Mouse (Mus musculus) kidney, postnatal 25 days (tissue): ENCODE data around the gene Vmn2r96.
"Not testable (repeated sequence)": the region's sequence is repeated elsewhere in the genome, so short reads cannot be mapped to it uniquely, and the experiment has no call there.

ENCODE experiments used
- DNase-seq, 2 experiments: peaks; one replicate each; pipeline ENCODE4 v3.0.0; 2021; ENCODE audit warnings: mixed read lengths in 2 of 2

Vmn2r96 gene

GRCm38 (mm10) chr17:18572851-18573250 is at the start of gene Vmn2r96:
TSS of gene Vmn2r96 (plus strand) at chr17:18573151.
- not testable (repeated sequence) for DNase-seq

- no peak for DNase-seq
These were observed 49.6 kb upstream of the Vmn2r96 start for GRCm38 (mm10) chr17:18523371-18523770.

GRCm38 (mm10) chr17:18523991-18524390 is 49.0 kb upstream of the Vmn2r96 start:
- DNase-seq, result no peak

GRCm38 (mm10) chr17:18558212-18559158 is 14.5 kb upstream of the Vmn2r96 start:
- DNase-seq, result not testable (repeated sequence)

GRCm38 (mm10) chr17:18566186-18566585 is 6.8 kb upstream of the Vmn2r96 start:
- not testable (repeated sequence) for DNase-seq

- DNase-seq, result not testable (repeated sequence)
These were observed 42.2 kb downstream of the Vmn2r96 start for GRCm38 (mm10) chr17:18615151-18615550.

GRCm38 (mm10) chr17:18626532-18626931 is 53.6 kb downstream of the Vmn2r96 start:
- no peak for DNase-seq
